Mouse (Mus musculus) urinary bladder, postnatal 36 days (tissue): ENCODE measurements around the gene 4930558K02Rik.

Source experiments
- DNase-seq, 2 experiments: peaks; one replicate each; pipeline ENCODE4 v3.0.0; 2022; ENCODE audit warnings: low spot score in 2 of 2, mixed read lengths in 1 of 2

4930558K02Rik gene

GRCm38 (mm10) chr1:161998781-161999180 is 19.3 kb upstream of the 4930558K02Rik start:
- no peak for DNase-seq

- DNase-seq: no peak
These were observed 13.0 kb upstream of the 4930558K02Rik start for GRCm38 (mm10) chr1:161992389-161992788.

GRCm38 (mm10) chr1:161991846-161992245 is 12.4 kb upstream of the 4930558K02Rik start:
- no peak for DNase-seq

- no peak for DNase-seq
These were observed 11.5 kb upstream of the 4930558K02Rik start for GRCm38 (mm10) chr1:161990684-161991578.

GRCm38 (mm10) chr1:161983979-161984566 is 4.6 kb upstream of the 4930558K02Rik start:
- DNase-seq: peak in 1 of 2 experiments; percentile 41

GRCm38 (mm10) chr1:161983451-161983850 is 4.0 kb upstream of the 4930558K02Rik start:
- DNase-seq: peak in 1 of 2 experiments; percentile 27

- no peak for DNase-seq
These were observed 1.3 kb upstream of the 4930558K02Rik start for GRCm38 (mm10) chr1:161980626-161981298.

GRCm38 (mm10) chr1:161980046-161980445 is 610 bp upstream of the 4930558K02Rik start:
- no peak for DNase-seq

GRCm38 (mm10) chr1:161978173-161978700 is 1.2 kb downstream of the 4930558K02Rik start:
- no peak for DNase-seq

GRCm38 (mm10) chr1:161977331-161977730 is 2.1 kb downstream of the 4930558K02Rik start:
- peak in 1 of 2 experiments; percentile 54 for DNase-seq

- peak; percentile 61 to 69 for DNase-seq
These were observed 2.9 kb downstream of the 4930558K02Rik start for GRCm38 (mm10) chr1:161976255-161977182.

GRCm38 (mm10) chr1:161972233-161972632 is 7.2 kb downstream of the 4930558K02Rik start:
- no peak for DNase-seq

- DNase-seq: no peak
These were observed 8.6 kb downstream of the 4930558K02Rik start for GRCm38 (mm10) chr1:161970874-161971273.

- peak; percentile 86 to 93 for DNase-seq
These were observed 10.6 kb downstream of the 4930558K02Rik start, which contains the start of gene Pigc for GRCm38 (mm10) chr1:161968589-161969407. TSS of gene Pigc (plus strand) at chr1:161969186.

- DNase-seq: no peak
These were observed 11.5 kb downstream of the 4930558K02Rik start for GRCm38 (mm10) chr1:161967936-161968335.

GRCm38 (mm10) chr1:161962465-161963377 is 16.7 kb downstream of the 4930558K02Rik start:
- no peak for DNase-seq

GRCm38 (mm10) chr1:161957964-161958950 is 21.2 kb downstream of the 4930558K02Rik start:
- no peak for DNase-seq

- no peak for DNase-seq
These were observed 23.6 kb downstream of the 4930558K02Rik start for GRCm38 (mm10) chr1:161955846-161956245.
